Mouse (Mus musculus): ENCODE measurements around the gene Edem3. TPM values are rescaled to one million over a fixed set of nuclear protein-coding genes. Genes with fewer than 3 reads are reported as not detected.
A peak's percentile ranks its signal among the peaks of the same experiment; 100 is the strongest.

Gene Edem3
- polyA plus RNA-seq, 1 experiment from 2014 or later, result 31.0 TPM

DNA sequence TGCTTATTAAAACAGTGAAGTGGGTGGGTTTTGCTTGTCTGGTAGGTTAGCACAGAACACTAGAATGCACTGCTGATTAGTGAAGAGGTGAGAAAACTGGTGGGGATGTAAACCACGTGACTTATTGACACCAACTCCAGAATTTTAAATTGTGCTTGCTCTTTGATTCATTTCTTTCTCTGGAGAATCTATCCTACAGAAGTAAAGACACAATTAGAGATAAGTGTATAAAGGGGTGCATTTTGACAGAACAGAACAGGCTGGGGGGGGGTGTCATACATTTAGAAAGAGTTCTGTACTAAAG is 1.2 kb downstream of the Edem3 start:
- no peaks in the 10 kb centered on the region for H3K27me3 ChIP-seq (ENCODE audit: control insufficient read depth, insufficient read depth, low read length)
- DNase-seq (no peak), ATAC-seq (ENCODE audit: low FRiP score, low TSS enrichment) (no peak)
- H3K4me2 ChIP-seq (ENCODE audit: low read length), result peak overlapping the region; percentile 97
- H3K9me3 ChIP-seq (ENCODE audit: control insufficient read depth, low read length), result no peaks in the 10 kb centered on the region
- H3K27ac ChIP-seq (replicated peaks; ENCODE audit: low read depth, low read length), result no peak overlapping the region
- H3K36me3 ChIP-seq (ENCODE audit: control insufficient read depth, insufficient read depth, low read length), result peaks cover 13% of the 10 kb centered on the region
- H3K4me1 ChIP-seq (ENCODE audit: control insufficient read depth, insufficient read depth, low read length), result peaks cover 8% of the 10 kb centered on the region
- WGBS, result 44% methylated on average over 1 of the region's 1 CpGs
- peak overlapping the region; percentile 86 for H3K4me3 ChIP-seq (replicated peaks; ENCODE audit: low read depth, low read length)
- H3K9ac ChIP-seq (replicated peaks; ENCODE audit: low read length), result no peak overlapping the region; the same call in 1 of the 2 replicates

DNA sequence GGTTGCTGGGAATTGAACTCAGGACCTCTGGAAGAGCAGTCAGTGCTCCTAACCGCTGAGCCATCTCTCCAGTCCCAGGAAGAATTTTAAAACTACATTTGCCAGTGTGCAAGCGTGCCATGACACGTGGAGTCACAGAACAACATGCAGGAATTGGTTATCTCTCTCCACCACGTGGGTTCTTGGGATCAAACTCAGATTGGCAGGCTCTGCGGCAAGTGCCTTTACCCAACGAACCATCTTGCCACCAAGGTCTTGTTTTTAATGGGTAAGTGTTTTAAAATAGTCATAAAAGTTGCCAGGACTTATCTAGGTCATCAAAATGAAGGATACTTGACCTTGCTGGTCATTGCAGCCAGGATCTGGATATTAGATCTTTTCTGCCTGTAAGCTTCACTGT is 3.1 kb downstream of the Edem3 start:
- 92% methylated on average over 6 of the region's 6 CpGs for WGBS
- no peak overlapping the region for H3K27ac ChIP-seq (replicated peaks; ENCODE audit: low read depth, low read length)
- H3K9me3 ChIP-seq (ENCODE audit: control insufficient read depth, low read length), result no peaks in the 10 kb centered on the region
- H3K4me2 ChIP-seq (ENCODE audit: low read length), result no peak overlapping the region
- ATAC-seq (ENCODE audit: low FRiP score, low TSS enrichment) (no peak), DNase-seq (no peak)
- H3K36me3 ChIP-seq (ENCODE audit: control insufficient read depth, insufficient read depth, low read length), result peaks cover 26% of the 10 kb centered on the region
- no peak overlapping the region for H3K9ac ChIP-seq (replicated peaks; ENCODE audit: low read length)
- no peaks in the 10 kb centered on the region for H3K27me3 ChIP-seq (ENCODE audit: control insufficient read depth, insufficient read depth, low read length)
- no peak overlapping the region for H3K4me3 ChIP-seq (replicated peaks; ENCODE audit: low read depth, low read length)
- H3K4me1 ChIP-seq (ENCODE audit: control insufficient read depth, insufficient read depth, low read length), result peaks cover 8% of the 10 kb centered on the region

DNA sequence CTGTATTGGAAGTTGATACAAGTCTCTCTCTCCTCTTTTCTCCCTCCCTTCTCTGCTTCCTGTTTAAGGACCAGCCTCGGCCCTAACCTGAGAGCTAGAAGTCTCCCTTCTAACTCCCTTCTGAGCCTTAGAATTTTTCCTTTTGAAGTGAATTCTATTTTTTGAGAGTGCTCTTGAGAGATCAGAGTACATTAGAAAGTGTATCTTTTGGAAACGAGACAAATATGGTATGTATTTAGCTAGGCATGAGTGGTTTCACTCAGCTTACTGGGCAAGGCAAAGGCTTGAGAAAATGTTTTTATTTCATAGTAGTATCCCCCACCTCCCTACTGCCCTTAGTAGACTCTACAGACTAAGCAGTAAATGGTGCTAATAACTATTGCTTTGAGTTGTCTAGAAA is 3.8 kb downstream of the Edem3 start:
- Histone ChIP-seq H3K4me1 (ENCODE audit: control insufficient read depth, insufficient read depth, low read length) (peaks cover 8% of the 10 kb centered on the region), H3K4me2 (ENCODE audit: low read length) (no peak overlapping the region), H3K9me3 (ENCODE audit: control insufficient read depth, low read length) (no peaks in the 10 kb centered on the region), H3K4me3 (replicated peaks; ENCODE audit: low read depth, low read length) (no peak overlapping the region), H3K27ac (replicated peaks; ENCODE audit: low read depth, low read length) (no peak overlapping the region), H3K36me3 (ENCODE audit: control insufficient read depth, insufficient read depth, low read length) (peaks cover 26% of the 10 kb centered on the region), H3K27me3 (ENCODE audit: control insufficient read depth, insufficient read depth, low read length) (no peaks in the 10 kb centered on the region), H3K9ac (replicated peaks; ENCODE audit: low read length) (no peak overlapping the region)
- 89% methylated on average over 2 of the region's 2 CpGs for WGBS
- DNase-seq, result no peak
- ATAC-seq (ENCODE audit: low FRiP score, low TSS enrichment), result no peak

DNA sequence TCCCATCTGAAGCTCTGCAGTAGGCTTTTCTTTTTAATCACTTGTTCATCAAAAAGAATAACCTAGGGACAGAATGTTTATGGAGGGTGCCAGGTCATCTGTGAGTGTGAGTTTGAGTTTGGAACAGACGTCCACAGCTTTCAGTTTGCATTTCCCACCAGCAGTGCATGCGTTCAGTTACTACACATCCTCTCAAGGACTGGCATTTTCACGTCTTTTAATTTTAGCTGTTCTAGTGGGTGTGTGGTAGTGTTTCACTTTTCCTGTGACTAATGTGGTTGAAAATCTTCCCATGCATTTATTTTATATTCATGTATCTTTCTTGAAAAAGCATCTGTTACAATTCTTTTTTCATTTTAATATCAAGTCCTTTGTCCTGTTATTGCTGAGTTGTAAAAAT is 9.1 kb downstream of the Edem3 start:
- no peaks in the 10 kb centered on the region for H3K9me3 ChIP-seq (ENCODE audit: control insufficient read depth, low read length)
- no peak overlapping the region for H3K4me3 ChIP-seq (replicated peaks; ENCODE audit: low read depth, low read length)
- DNase-seq (no peak), ATAC-seq (ENCODE audit: low FRiP score, low TSS enrichment) (no peak)
- H3K4me1 ChIP-seq (ENCODE audit: control insufficient read depth, insufficient read depth, low read length), result no peaks in the 10 kb centered on the region
- no peak overlapping the region for H3K27ac ChIP-seq (replicated peaks; ENCODE audit: low read depth, low read length)
- H3K9ac ChIP-seq (replicated peaks; ENCODE audit: low read length), result no peak overlapping the region
- WGBS, result 77% methylated on average over 3 of the region's 3 CpGs
- no peak overlapping the region for H3K4me2 ChIP-seq (ENCODE audit: low read length)
- peaks cover 33% of the 10 kb centered on the region for H3K36me3 ChIP-seq (ENCODE audit: control insufficient read depth, insufficient read depth, low read length)
- H3K27me3 ChIP-seq (ENCODE audit: control insufficient read depth, insufficient read depth, low read length), result no peaks in the 10 kb centered on the region

DNA sequence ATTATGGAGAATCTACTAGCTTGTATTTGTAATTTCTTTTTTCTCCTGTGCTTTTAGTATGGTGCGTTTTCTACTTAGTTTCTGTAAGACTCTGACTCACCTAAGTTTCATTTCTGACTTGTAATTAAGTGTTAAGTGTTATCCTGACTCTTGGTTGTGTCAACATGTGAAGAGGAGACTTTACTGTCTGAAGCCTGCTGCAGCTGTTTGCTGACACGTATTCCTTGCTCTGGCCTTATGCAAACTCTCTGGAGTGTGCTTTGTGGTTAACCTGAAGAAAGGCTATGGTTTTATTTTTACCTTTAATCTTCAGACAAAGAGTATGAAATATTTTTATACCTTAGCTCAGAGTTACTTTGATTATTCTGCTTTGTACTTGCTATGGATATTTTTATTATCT is 11.0 kb downstream of the Edem3 start:
- peaks cover 27% of the 10 kb centered on the region for H3K36me3 ChIP-seq (ENCODE audit: control insufficient read depth, insufficient read depth, low read length)
- no peaks in the 10 kb centered on the region for H3K27me3 ChIP-seq (ENCODE audit: control insufficient read depth, insufficient read depth, low read length)
- H3K4me1 ChIP-seq (ENCODE audit: control insufficient read depth, insufficient read depth, low read length), result 0 out of 2 replicates have a peak, but pooled peaks cover 4% of the 10 kb centered on the region
- no peak overlapping the region for H3K9ac ChIP-seq (replicated peaks; ENCODE audit: low read length)
- DNase-seq, result no peak
- no peak overlapping the region for H3K4me3 ChIP-seq (replicated peaks; ENCODE audit: low read depth, low read length)
- no peak overlapping the region for H3K27ac ChIP-seq (replicated peaks; ENCODE audit: low read depth, low read length)
- H3K4me2 ChIP-seq (ENCODE audit: low read length), result no peak overlapping the region
- WGBS, result 72% methylated on average over 2 of the region's 2 CpGs
- H3K9me3 ChIP-seq (ENCODE audit: control insufficient read depth, low read length), result no peaks in the 10 kb centered on the region
- no peak for ATAC-seq (ENCODE audit: low FRiP score, low TSS enrichment)

DNA sequence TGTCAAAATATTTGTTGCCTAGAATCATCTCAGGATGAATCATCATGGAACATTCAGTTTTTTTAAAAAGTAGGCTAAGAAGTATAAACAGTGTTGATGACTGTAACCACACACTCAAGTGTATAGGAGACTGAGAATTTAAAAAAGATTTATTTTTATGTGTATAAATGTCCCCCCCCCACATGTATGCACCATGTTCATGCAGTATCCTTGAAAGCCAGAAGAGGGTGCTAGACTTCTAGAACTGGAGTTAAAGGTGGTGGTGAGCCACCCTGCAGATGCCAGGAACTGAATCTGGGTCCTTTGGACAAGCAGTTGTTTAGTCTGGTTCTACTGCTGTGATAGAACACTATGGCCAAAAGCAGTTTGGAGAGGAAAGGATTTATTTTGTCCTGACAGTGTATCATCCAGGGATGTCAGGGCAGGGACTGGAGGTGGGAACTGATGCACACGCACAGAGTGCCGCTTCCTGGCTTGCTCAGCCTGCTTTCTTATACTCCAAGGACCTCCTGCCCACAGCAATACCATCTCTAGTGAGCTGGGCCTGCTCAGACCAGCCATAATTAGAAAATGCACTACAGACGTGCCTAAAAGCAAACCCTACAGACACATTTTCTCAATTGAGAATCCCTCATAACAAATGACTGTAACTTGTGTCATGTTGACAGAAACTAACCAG is 11.9 kb downstream of the Edem3 start:
- no peaks in the 10 kb centered on the region for H3K27me3 ChIP-seq (ENCODE audit: control insufficient read depth, insufficient read depth, low read length)
- no peak for DNase-seq
- 0 out of 2 replicates have a peak, but pooled peaks cover 4% of the 10 kb centered on the region for H3K4me1 ChIP-seq (ENCODE audit: control insufficient read depth, insufficient read depth, low read length)
- no peaks in the 10 kb centered on the region for H3K9me3 ChIP-seq (ENCODE audit: control insufficient read depth, low read length)
- ATAC-seq (ENCODE audit: low FRiP score, low TSS enrichment), result no peak
- 72% methylated on average over 3 of the region's 3 CpGs for WGBS
- H3K4me2 ChIP-seq (ENCODE audit: low read length), result no peak overlapping the region
- H3K27ac ChIP-seq (replicated peaks; ENCODE audit: low read depth, low read length), result no peak overlapping the region
- no peak overlapping the region for H3K4me3 ChIP-seq (replicated peaks; ENCODE audit: low read depth, low read length)
- H3K9ac ChIP-seq (replicated peaks; ENCODE audit: low read length), result no peak overlapping the region
- H3K36me3 ChIP-seq (ENCODE audit: control insufficient read depth, insufficient read depth, low read length), result peaks cover 25% of the 10 kb centered on the region

DNA sequence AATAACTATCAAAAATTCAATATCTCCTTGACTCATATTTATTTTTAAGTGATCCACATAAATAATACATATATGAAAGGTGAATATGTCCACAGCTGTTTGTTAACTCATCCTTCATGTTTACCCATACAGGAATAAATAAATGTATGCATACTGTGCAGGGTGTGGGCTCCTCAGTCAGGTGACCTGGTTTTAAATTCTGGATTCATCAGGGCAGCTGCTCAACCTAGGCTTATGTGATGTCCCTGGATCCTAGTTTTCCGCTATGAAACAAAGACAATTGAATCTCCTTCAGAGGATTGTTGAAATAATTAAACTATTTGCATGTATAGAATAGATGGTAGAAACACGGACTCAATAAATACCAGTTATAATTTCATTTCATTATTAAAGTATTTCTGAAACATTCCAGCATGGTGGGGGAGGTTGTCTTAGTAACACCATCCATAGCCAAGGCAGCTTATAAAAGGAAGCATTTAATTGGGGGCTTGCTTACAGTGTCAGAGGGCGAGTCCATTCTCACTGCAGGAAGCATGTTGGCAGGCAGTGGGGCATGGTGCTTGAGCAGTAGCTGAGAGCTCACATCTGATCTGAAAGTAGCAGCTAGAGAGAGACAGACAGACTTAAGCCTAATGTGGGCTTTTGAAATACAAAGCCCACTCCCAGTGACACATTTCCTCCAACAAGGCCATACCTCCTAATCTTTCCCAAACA is 14.2 kb downstream of the Edem3 start:
- DNase-seq, result peak; percentile 14
- H3K4me3 ChIP-seq (replicated peaks; ENCODE audit: low read depth, low read length), result no peak overlapping the region
- WGBS, result 54% methylated on average over 3 of the region's 3 CpGs

DNA sequence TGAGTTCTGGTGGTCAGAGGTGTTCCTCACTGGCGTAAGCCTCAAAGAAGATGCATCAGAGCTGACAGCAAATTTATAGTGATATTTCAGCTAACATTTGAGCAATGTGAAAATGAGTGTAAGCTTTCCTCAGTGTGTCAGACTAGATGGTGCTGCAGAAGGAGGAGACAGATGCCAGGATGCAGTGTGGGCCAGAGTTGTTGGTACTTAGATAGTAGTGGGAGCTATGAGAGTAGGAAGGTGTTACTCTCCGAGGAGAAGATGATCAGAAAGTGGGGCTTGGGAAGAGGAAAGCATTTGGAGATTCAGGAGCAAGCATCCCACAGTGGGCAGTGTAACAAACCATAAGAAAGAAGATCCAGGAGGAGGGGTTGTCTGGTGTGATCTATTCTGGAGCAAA is 22.4 kb downstream of the Edem3 start:
- Histone ChIP-seq H3K9me3 (ENCODE audit: control insufficient read depth, low read length) (no peaks in the 10 kb centered on the region), H3K4me2 (ENCODE audit: low read length) (no peak overlapping the region), H3K4me3 (replicated peaks; ENCODE audit: low read depth, low read length) (no peak overlapping the region), H3K4me1 (ENCODE audit: control insufficient read depth, insufficient read depth, low read length) (no peaks in the 10 kb centered on the region), H3K27ac (replicated peaks; ENCODE audit: low read depth, low read length) (no peak overlapping the region), H3K9ac (replicated peaks; ENCODE audit: low read length) (no peak overlapping the region), H3K27me3 (ENCODE audit: control insufficient read depth, insufficient read depth, low read length) (no peaks in the 10 kb centered on the region), H3K36me3 (ENCODE audit: control insufficient read depth, insufficient read depth, low read length) (peaks cover 52% of the 10 kb centered on the region)
- 89% methylated on average over 2 of the region's 2 CpGs for WGBS
- DNase-seq, result no peak
- no peak for ATAC-seq (ENCODE audit: low FRiP score, low TSS enrichment)

More for the DNA sequence above, 14.2 kb downstream of the Edem3 start:
- no peak overlapping the region for H3K9ac ChIP-seq (replicated peaks; ENCODE audit: low read length)
- 0 out of 2 replicates have a peak, but pooled peaks cover 4% of the 10 kb centered on the region for H3K4me1 ChIP-seq (ENCODE audit: control insufficient read depth, insufficient read depth, low read length)
- H3K27ac ChIP-seq (replicated peaks; ENCODE audit: low read depth, low read length), result no peak overlapping the region
- H3K4me2 ChIP-seq (ENCODE audit: low read length), result no peak overlapping the region
- H3K36me3 ChIP-seq (ENCODE audit: control insufficient read depth, insufficient read depth, low read length), result peaks cover 19% of the 10 kb centered on the region
- no peak for ATAC-seq (ENCODE audit: low FRiP score, low TSS enrichment)
- no peaks in the 10 kb centered on the region for H3K9me3 ChIP-seq (ENCODE audit: control insufficient read depth, low read length)
- no peaks in the 10 kb centered on the region for H3K27me3 ChIP-seq (ENCODE audit: control insufficient read depth, insufficient read depth, low read length)

DNA sequence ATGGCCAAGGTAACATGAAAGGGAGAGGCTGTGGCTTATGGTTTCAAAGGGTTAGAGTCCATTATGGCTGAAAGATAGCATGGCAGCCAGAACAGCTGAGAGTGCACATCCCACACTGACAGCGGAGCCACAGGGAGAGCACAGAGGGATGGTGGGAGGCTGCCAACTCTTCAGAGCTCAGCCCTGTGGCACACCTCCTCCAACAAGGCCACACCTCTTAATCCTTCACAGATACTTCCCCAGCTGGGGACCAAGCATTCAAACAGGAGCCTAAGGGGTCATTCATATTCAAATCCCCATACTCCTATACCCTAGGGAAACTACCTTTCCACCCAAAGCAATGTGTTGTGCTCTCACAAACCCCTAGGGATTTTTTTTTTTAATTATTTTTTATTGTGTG is 23.4 kb downstream of the Edem3 start:
- 50% methylated on average over 1 of the region's 1 CpGs for WGBS
- H3K4me1 ChIP-seq (ENCODE audit: control insufficient read depth, insufficient read depth, low read length), result no peaks in the 10 kb centered on the region
- DNase-seq (no peak), ATAC-seq (ENCODE audit: low FRiP score, low TSS enrichment) (no peak)
- H3K9ac ChIP-seq (replicated peaks; ENCODE audit: low read length), result no peak overlapping the region
- H3K27ac ChIP-seq (replicated peaks; ENCODE audit: low read depth, low read length), result no peak overlapping the region
- no peaks in the 10 kb centered on the region for H3K27me3 ChIP-seq (ENCODE audit: control insufficient read depth, insufficient read depth, low read length)
- H3K9me3 ChIP-seq (ENCODE audit: control insufficient read depth, low read length), result no peaks in the 10 kb centered on the region
- H3K4me3 ChIP-seq (replicated peaks; ENCODE audit: low read depth, low read length), result no peak overlapping the region
- peaks cover 49% of the 10 kb centered on the region for H3K36me3 ChIP-seq (ENCODE audit: control insufficient read depth, insufficient read depth, low read length)
- H3K4me2 ChIP-seq (ENCODE audit: low read length), result no peak overlapping the region
